Mouse (Mus musculus) bone marrow macrophage, adult 2 months (primary cell): Measurements from ENCODE around the gene Entpd6. TPM values are rescaled to one million over a fixed set of nuclear protein-coding genes. Genes with fewer than 3 reads are reported as not detected.

Experiments used
- H3K27ac ChIP-seq: 2 replicates; pipeline ENCODE4 v1.5.1; 2012; ENCODE audit warnings: low read depth, low read length; ENCODE audit not compliant: insufficient read depth
- H3K4me1 ChIP-seq: 2 replicates; pipeline ENCODE4 v1.6.1; 2012; ENCODE audit warnings: low read length; ENCODE audit not compliant: control insufficient read depth, insufficient read depth
- H3K4me3 ChIP-seq: 2 replicates; pipeline ENCODE4 v1.5.1; 2012; ENCODE audit warnings: mild to moderate bottlenecking, low read length, moderate library complexity; ENCODE audit not compliant: insufficient read depth
- CTCF ChIP-seq: IDR thresholded peaks from 2 replicates; pipeline ENCODE4 v1.5.1; 2012; ENCODE audit warnings: low read depth, mild to moderate bottlenecking, low read length, moderate library complexity
- POLR2A ChIP-seq: IDR thresholded peaks from 2 replicates; pipeline ENCODE4 v1.6.1; 2012; ENCODE audit warnings: mild to moderate bottlenecking, low read depth, low read length, borderline replicate concordance
- polyA plus RNA-seq: library from polyadenylated mRNA; stranded (reverse); fragments of >200 nt; gene quantifications from 2 replicates; pipeline ENCODE4 v1.2.4, GENCODE M21; 2012; ENCODE audit not compliant: missing spikeins, insufficient read depth, insufficient read length

Gene Entpd6
- 7.2 and 8.2 TPM in 2 replicates for polyA plus RNA-seq

- TF ChIP-seq POLR2A (no peak), CTCF (no peak)
- peak within 1 kb of the TSS; percentile 52 for H3K27ac ChIP-seq
- H3K4me1 ChIP-seq, result peaks cover 14% of the 10 kb centered on the region
- peak within 1 kb of the TSS; percentile 83 for H3K4me3 ChIP-seq
These were observed at the start of gene Entpd6 for GRCm38 (mm10) chr2:150748854-150749253. Gene Entpd6 (plus strand): TSS chr2:150749042.

GRCm38 (mm10) chr2:150712167-150712674, 36.6 kb upstream of the Entpd6 start:
- Histone ChIP-seq H3K4me1 (no peaks in the 10 kb centered on the region), H3K27ac (no peak overlapping the region), H3K4me3 (no peak overlapping the region)
- TF ChIP-seq CTCF (no peak), POLR2A (no peak)

- Histone ChIP-seq H3K4me3 (no peak overlapping the region), H3K4me1 (no peaks in the 10 kb centered on the region), H3K27ac (no peak overlapping the region)
- TF ChIP-seq CTCF, result no peak
- no peak for TF ChIP-seq POLR2A
These were observed 12.9 kb upstream of the Entpd6 start for GRCm38 (mm10) chr2:150735756-150736576.

GRCm38 (mm10) chr2:150737881-150738280, 11.0 kb upstream of the Entpd6 start:
- TF ChIP-seq POLR2A (no peak), CTCF (no peak)
- no peaks in the 10 kb centered on the region for H3K4me1 ChIP-seq

GRCm38 (mm10) chr2:150740145-150740841, 8.5 kb upstream of the Entpd6 start:
- no peaks in the 10 kb centered on the region for H3K4me1 ChIP-seq
- no peak overlapping the region for H3K4me3 ChIP-seq
- no peak overlapping the region for H3K27ac ChIP-seq
- TF ChIP-seq POLR2A, result no peak
- no peak for TF ChIP-seq CTCF

More at GRCm38 (mm10) chr2:150737881-150738280, 11.0 kb upstream of the Entpd6 start:
- Histone ChIP-seq H3K4me3 (no peak overlapping the region), H3K27ac (no peak overlapping the region)

GRCm38 (mm10) chr2:150741405-150741804, 7.4 kb upstream of the Entpd6 start:
- no peak for TF ChIP-seq CTCF
- no peak for TF ChIP-seq POLR2A
- H3K4me1 ChIP-seq, result no peaks in the 10 kb centered on the region
- H3K4me3 ChIP-seq, result no peak overlapping the region
- no peak overlapping the region for H3K27ac ChIP-seq

GRCm38 (mm10) chr2:150745016-150745415, 3.8 kb upstream of the Entpd6 start:
- no peak for TF ChIP-seq POLR2A
- TF ChIP-seq CTCF, result no peak
- no peak overlapping the region for H3K4me3 ChIP-seq
- peaks cover 2% of the 10 kb centered on the region; the same call in 1 of the 2 replicates for H3K4me1 ChIP-seq
- no peak overlapping the region for H3K27ac ChIP-seq

- TF ChIP-seq CTCF (no peak), POLR2A (no peak)
- Histone ChIP-seq H3K4me3 (peak overlapping the region; percentile 83), H3K4me1 (peaks cover 17% of the 10 kb centered on the region), H3K27ac (peak overlapping the region; percentile 52)
These were observed 441 bp downstream of the Entpd6 start for GRCm38 (mm10) chr2:150749283-150749682.

- Histone ChIP-seq H3K27ac (peak overlapping the region; percentile 14), H3K4me1 (peaks cover 19% of the 10 kb centered on the region), H3K4me3 (peak overlapping the region; percentile 83)
- TF ChIP-seq CTCF (no peak), POLR2A (no peak)
These were observed 1.5 kb downstream of the Entpd6 start for GRCm38 (mm10) chr2:150750129-150750979.
